Mouse (Mus musculus) layer of hippocampus, postnatal 14 days (tissue): ENCODE measurements around the gene Cby1. TPM values are rescaled to one million over a fixed set of nuclear protein-coding genes. Genes with fewer than 3 reads are reported as not detected.

Experiments used
- DNase-seq, 2 experiments: peaks; one replicate each; pipeline ENCODE4 v3.0.0; 2021 to 2022; ENCODE audit warnings: low spot score in 2 of 2, mixed read lengths in 1 of 2
- long read RNA-seq, 2 experiments: library from polyadenylated mRNA; stranded (forward); transcript quantifications; one replicate each; pipeline ENCODE4 v2.0.0; 2021
- total RNA-seq, 2 experiments: library from RNA; stranded (reverse); gene quantifications; 2 replicates each; pipeline ENCODE4 v1.2.3; 2021

Cby1 gene
- 10 to 100 TPM; 57.0 to 59.9 TPM for total RNA-seq
- long read RNA-seq, experiment 1, transcript Cby1-201 (5 exons, 1,147 nt) = major isoform, 53 of 54 reads
- long read RNA-seq, experiment 1, partial matches to known transcripts = 0 of 54 reads
- long read RNA-seq, experiment 1, other reads (novel, unspliced or antisense) = 1 of 54 reads
- long read RNA-seq, experiment 2, transcript Cby1-201 (5 exons, 1,147 nt) = major isoform, 90 of 94 reads
- long read RNA-seq, experiment 2, partial matches to known transcripts = 1 of 94 reads
- long read RNA-seq, experiment 2, other reads (novel, unspliced or antisense) = 3 of 94 reads

- DNase-seq = peak; percentile 96 to 99
Observed at GRCm38 (mm10) chr15:79658531-79659375, at the start of gene Cby1, which contains the start of gene Fam227a. Cby1 (plus strand) TSS chr15:79659199. Fam227a (minus strand) TSS chr15:79658956.

- DNase-seq = no peak
Observed at GRCm38 (mm10) chr15:79609226-79609625, 49.8 kb upstream of the Cby1 start.

- no peak for DNase-seq
Observed at GRCm38 (mm10) chr15:79615501-79615900, 43.5 kb upstream of the Cby1 start.

- DNase-seq = no peak
Observed at GRCm38 (mm10) chr15:79616729-79617128, 42.3 kb upstream of the Cby1 start.

GRCm38 (mm10) chr15:79617135-79617534 lies 41.9 kb upstream of the Cby1 start:
- no peak for DNase-seq

GRCm38 (mm10) chr15:79618456-79618855 lies 40.5 kb upstream of the Cby1 start:
- DNase-seq = no peak

- DNase-seq = no peak
Observed at GRCm38 (mm10) chr15:79619770-79620414, 39.1 kb upstream of the Cby1 start.

- DNase-seq = no peak
Observed at GRCm38 (mm10) chr15:79630471-79630870, 28.5 kb upstream of the Cby1 start.

- DNase-seq = no peak
Observed at GRCm38 (mm10) chr15:79641135-79641817, 17.7 kb upstream of the Cby1 start.

- no peak for DNase-seq
Observed at GRCm38 (mm10) chr15:79645483-79645882, 13.5 kb upstream of the Cby1 start.

GRCm38 (mm10) chr15:79648130-79648529 lies 10.9 kb upstream of the Cby1 start:
- no peak for DNase-seq

- DNase-seq = peak in 1 of 2 experiments; percentile 38
Observed at GRCm38 (mm10) chr15:79650569-79650968, 8.4 kb upstream of the Cby1 start.

- no peak for DNase-seq
Observed at GRCm38 (mm10) chr15:79651481-79651880, 7.5 kb upstream of the Cby1 start.

- no peak for DNase-seq
Observed at GRCm38 (mm10) chr15:79656451-79656850, 2.5 kb upstream of the Cby1 start.

- DNase-seq = peak; percentile 84 to 91
Observed at GRCm38 (mm10) chr15:79657837-79658530, 1.0 kb upstream of the Cby1 start.

GRCm38 (mm10) chr15:79661852-79662251 lies 2.9 kb downstream of the Cby1 start:
- DNase-seq = no peak

GRCm38 (mm10) chr15:79664666-79665065 lies 5.7 kb downstream of the Cby1 start:
- no peak for DNase-seq

- DNase-seq = no peak
Observed at GRCm38 (mm10) chr15:79669195-79669594, 10.2 kb downstream of the Cby1 start.

GRCm38 (mm10) chr15:79670249-79670971 lies 11.4 kb downstream of the Cby1 start, which contains the start of gene Tomm22:
Tomm22 (plus strand) TSS chr15:79670861.
- DNase-seq = peak; percentile 81 to 93

GRCm38 (mm10) chr15:79670972-79671299 lies 11.9 kb downstream of the Cby1 start:
- DNase-seq = no peak
